Mouse (Mus musculus) 416B (cell line): ENCODE results near the gene Arpp21.
"Not testable (repeated sequence)": the region's sequence is repeated elsewhere in the genome, so short reads cannot be mapped to it uniquely, and the experiment has no call there.

Source experiments
- DNase-seq: peaks from one replicate; pipeline ENCODE4 v3.0.0; 2011; ENCODE audit warnings: low read depth

Gene Arpp21

DNA sequence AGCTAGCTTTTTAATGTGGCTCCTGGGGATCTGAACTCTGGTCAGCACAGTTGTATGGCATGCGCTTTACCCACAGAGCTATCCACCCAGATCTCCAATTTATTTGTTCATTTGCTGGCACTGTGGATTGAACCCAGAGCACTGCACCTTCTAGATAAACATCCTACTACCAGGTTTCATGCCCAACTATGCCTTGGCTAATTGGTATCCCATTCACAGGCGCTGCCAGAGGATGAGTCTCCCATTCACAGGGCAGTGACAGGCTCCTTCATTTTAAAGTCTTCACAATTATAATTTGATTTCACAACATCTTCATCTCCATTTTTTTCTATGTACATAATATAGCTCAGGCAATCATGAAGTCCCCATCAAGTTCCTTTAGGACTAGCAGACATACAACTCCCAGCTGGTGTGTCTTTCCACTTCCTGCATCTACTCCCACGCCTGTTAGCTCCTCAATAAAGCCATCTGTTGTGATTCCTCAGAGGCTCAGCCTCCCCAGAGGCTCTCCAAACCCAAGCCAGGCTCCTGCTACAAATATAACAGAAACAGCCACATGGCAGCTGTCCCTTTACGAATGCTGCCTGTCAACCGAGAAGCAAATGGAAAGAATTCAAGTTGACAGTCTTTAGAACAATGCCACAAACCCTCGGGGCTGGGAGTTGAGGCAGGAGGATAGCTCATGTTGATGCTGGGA lies 133.4 kb downstream of the Arpp21 start:
- no peak for DNase-seq

DNA sequence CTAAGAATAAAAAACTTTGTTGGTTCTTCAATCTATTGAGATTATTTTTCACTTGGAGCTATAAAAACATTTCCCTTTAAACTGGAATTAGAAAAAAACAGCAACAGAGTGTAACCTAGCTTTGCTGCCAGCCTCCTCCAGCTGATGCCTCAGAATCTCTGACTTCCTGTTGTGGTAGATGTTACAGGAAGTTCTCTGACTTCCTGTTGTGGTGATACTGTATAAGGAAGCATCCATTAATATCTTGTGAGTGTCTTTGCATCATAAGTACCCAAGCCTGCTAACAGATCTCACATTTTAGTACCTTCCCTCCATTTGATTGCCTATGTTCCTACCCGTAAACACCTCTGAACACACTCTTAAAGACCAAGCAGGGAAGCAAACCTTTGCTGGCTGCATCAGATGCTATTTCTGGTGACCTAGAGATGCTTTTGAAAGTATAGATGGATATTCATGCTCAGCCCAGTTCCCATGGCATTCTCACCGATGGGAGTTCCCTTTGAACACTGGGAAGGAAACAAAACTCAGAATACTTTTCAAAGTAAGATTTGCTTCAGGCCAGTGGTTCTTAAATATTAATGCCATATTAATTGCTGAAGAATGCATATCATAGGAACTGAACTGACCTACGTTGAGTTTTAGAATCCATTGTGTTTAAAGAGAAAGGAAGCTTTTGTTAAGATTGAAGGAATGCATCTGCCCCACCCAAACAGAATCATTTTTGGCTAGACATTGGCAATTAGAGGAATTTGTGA lies 134.7 kb downstream of the Arpp21 start:
- DNase-seq: peak; percentile 2

DNA sequence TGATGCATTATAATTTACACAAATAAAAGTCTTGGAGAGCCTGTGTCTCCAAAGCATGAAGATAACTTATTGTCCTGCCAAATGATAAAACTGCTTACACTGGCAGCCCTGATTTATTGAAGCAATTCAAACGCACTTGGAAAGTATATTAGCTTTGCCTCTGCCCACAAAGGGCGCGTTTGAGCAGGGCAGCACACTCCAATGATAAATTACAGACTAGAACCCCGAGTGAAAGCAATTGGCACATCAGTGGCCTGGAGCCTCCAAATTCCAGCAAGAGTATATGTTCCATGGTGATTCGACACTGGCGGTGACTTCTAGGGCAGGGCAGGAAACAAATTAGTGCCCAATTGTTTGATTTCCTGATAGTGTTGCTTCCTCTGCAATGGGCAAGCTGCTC lies 137.5 kb downstream of the Arpp21 start:
- no peak for DNase-seq

DNA sequence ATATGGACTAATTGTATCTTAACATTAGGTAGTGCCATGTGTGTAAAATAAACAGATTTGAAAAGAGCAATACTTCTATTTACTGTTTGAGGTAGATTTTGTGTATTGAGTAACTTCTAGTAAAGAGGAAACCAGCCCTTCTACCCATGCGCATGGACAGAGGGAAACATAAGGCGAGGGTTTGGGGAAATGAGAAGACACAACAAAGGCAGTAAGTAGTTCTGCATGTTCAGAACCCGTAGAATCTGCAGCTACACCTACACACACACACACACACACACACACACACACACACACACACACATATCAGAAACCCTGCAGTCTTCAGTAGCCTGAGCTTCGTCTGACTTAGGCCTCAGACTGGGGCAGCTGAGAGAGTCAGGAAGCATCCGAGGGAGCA lies 140.0 kb downstream of the Arpp21 start:
- no peak for DNase-seq

DNA sequence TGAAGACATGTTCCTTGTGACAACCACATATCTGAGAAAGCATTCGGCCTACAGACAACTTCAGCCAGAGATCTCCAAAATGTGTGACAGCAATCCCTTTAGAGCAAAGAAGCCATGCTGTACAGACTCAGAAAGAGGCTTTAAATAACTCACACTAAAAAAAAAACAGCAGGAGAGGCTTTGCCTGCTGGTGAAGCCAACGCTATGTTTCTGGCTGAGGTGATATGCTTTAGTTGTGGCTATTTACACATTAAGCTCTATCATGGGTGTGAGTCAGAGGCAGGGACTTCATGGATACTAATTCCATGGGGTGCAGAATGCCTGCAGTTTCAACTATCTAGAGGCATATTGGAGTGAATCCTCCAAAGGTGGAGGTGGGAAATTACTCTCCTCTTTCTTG lies 140.5 kb downstream of the Arpp21 start:
- no peak for DNase-seq

DNA sequence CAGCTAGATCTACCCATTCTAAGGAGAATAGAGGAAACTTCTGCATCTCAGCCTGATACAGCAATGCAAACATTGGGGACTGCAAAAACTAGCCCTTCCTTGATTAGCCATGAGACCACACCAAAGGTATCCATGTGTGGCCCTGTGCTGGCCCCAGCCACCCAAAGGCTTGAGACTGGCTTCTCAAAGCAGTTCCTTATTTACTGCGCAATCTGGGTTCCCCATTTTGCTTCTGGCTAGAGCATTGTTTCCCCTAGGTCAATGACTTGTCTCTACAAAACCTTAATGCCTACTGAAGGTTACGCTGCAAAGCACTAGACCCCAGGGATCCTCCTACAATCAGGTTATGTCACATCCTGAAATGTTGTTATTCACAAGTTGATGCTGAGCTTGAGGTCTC lies 156.8 kb downstream of the Arpp21 start:
- no peak for DNase-seq

DNA sequence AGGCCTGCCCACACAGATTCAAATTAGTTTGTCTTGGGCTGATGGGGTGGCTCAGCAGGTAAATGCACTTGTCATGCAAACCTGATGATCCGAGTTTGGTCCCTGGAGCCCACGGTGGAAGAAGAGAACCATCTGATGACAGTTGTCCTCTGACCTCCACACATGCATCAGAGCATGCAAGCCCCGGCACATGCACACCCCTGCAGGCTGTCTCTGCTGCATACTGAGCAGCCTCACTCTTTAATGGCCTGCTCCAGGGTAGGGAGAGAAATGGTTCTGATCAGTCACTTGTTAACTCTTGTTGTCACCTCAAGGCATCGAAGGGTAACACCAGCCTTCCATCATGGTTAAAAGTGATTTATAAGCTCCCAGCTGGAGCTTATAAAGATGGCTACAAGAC lies 157.3 kb downstream of the Arpp21 start:
- no peak for DNase-seq

DNA sequence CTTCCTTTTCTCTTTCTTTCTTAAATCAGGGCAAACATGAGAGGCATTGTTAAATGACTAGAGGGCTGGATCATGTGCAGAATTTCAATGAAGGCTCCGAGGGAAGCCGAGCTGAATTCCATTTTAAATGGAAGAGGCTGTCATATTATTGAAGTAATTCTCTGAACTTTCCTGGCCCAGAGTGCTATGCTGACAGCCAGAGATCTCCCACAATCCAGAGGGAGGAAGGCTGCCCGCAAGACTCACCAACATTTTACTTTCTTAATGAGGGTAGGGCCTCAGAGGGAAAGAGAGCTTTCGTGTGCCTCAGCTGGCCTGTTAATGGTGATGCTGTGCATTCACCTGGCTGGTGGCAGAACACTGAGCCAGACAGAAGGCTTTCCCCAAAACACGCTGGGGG lies 160.5 kb downstream of the Arpp21 start:
- DNase-seq: no peak

DNA sequence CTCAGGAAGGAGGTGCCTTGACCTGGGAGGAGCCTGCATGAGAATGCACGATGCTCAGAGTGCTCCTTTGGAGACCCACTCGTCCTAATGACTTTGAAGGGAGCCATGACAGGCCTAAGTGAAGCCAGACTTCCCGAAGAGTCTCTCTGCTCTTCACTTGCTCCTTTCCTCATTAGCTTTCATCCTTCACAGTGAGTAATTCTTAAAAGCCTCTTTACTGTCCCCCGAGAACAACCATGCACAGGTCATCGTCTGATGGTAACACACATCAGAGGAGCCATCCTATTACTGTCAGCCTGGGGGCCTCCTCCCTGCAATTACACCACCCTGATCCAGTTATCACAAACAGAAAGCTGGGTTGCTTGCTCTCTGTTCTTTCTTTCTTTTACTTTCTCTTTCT lies 160.9 kb downstream of the Arpp21 start:
- DNase-seq: no peak

DNA sequence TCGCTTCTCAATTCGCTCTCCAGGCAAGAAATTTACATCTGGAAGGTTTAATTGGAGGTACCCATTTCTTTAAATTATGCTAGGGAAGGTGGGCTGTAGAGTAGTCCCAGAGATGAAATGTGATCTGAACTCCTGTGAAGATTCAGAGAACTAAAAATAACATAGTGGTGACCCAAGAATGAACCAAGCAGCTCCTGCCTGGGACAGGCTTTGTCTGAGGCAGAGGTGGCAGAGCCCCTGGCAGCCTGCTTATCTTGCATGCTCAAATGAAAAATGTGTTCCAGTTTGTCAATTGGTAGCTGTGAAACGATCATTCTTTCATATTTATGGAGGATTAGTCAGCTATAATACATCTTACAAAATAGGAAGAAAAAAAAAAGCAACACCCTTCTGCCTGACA lies 164.4 kb downstream of the Arpp21 start:
- DNase-seq: no peak

DNA sequence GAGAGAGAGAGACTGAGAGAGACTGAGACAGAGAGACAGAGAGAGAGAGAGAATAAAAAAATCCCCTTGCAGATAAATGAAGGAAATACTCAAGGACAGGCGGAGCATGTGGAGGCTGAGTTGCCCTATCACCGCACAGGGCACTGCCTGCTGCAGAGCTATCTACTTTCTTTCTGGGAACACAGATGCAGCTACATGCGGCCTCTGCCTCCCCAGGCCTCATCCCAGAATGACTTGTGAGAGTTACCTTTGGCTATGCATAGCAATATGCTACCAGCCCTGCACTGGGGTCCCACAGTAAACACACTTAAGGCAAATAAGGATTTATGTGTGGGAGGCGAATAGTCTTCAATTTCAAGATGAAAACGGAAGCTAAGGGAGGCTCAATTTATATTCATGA lies 164.8 kb downstream of the Arpp21 start:
- no peak for DNase-seq

DNA sequence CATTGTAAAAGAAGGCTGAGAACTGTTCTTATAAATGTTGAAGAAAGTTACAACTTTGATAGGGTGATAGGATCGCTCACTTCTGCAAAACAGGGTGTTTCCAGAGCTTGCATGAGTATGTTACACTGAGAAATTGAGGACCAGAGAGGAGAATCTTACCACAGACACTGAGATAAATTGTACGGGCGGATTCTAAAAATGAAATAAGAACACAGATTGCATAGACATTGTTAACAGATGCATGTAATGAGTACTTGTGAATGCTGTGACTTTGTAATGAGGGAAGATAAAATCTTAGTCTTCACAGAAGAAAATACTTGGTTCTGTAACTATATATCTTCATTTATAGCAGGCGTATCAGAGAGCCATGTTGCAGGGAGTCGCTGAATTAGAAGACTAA lies 167.5 kb downstream of the Arpp21 start:
- DNase-seq: no peak

DNA sequence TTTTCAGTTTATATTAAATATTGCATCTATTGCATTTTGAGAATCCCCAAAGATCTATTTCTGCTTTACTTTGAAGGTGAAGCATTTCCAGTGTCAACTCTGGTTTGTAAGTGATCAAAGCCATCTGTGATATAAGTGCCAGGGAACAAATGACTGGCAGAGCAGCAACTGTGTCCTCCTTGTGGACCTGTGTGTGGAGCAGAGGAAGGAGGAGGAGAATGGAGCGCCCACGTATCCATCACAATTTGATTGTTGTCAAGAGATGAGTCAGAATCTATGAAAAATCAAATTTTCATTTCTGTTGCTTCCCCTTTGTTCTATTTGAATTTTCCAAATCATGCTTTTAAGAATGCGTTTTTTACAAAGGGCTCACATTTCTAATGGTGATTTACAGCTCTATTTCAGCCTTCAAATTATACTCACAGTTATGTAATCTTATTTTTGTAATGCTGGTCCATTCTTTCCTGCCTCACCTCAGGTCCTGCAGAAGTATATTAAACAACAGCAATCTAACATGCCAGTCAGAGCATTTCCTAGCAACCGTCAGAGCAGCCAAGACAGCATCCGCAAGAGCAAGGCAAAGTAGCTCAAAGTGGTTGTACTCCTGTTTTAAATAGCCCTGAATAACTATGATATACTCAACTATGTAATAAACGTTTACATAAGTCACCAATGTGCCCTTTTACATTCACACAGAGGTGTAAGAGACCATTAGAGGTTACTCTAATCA lies 174.9 kb downstream of the Arpp21 start:
- no peak for DNase-seq

DNA sequence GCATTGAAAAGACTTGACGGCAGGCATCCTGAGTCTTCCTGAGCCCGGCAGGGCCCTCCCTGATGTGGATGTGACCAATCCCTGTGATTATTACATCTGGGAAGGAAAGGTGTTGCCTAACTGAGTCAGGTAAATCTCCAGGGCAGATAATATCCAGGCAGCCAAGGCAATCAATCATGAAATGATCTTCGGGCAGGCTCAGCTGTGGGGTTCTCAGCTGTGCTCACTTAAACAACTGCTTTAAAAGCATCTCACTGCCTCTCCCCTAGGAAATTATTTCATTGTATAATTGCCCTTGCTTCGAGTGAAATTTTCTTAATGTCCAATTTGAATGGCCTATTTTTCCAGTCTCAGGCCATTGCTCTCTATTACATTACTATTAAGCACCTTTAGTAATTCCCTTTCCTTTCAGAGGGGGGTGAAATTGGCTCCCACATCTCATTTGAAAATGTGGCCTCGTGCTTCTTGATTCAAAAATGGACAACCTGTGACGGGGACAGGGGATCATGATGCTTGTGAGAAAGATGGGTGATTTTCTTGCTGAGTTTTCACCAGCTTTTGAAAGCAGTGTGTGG lies 180.8 kb downstream of the Arpp21 start:
- DNase-seq: no peak

DNA sequence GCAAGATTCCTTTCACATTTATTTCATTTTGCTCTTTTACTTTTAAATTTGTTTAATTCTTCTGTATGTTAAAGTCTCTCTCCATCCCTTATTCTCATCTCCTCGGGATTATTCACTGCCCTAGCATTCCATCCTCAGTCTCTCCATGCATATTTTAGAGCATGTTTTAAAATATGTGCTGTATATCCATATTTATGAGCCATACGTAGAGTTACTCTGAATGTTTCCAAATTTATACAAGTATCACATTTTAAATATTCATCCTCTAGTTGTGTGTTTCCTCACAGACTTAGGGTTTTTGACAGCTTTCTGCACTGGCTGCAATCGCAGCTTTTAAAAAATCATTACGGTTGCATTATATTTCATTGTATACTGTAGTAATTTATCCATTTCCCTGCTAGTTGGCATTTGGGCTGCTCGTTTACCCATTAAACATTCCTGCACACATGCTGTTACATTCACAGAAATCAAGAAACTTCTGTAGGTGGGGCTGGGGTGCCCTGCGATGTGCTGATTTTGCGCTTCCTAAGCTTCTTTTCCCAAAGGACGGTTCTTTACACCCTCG lies 187.8 kb downstream of the Arpp21 start:
- no peak for DNase-seq

DNA sequence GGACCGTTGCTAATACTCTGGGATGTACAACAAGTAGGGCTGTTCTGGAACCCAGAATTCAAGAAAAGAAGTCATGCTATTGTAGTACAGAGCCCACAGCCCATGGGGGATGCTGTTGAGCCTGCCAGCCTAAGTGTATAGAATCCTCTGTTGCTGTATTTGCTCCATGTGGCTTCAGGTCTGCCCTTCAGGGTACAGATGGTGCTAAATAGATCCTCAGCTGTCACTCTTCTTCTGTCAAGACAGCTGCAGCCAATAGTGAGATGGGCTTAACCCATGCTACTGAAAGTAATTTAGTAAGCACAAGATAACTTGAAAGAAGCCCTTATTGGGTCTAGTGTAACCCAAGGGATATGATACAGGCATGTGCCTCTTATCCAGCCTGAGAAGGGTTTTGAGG lies 195.2 kb downstream of the Arpp21 start:
- no peak for DNase-seq

DNA sequence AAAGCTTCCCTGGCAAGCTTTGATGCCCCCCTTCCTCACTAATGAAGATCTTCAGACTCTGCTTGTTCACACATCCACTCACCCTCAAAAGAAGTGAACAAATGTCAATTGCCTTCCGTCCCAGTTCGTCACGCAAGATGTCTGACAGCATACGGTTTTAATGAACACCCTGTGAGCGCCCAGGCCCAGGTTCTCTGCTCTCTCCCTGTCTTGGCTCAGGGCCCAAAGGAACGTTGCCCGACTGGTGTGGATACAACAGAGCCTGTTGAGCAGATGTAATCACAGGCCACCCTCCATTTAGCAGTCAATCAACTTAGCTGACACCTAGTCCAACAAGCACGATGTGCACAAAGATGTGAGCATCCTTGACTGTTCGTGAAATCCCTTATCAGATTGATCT lies 198.0 kb downstream of the Arpp21 start:
- DNase-seq: no peak

DNA sequence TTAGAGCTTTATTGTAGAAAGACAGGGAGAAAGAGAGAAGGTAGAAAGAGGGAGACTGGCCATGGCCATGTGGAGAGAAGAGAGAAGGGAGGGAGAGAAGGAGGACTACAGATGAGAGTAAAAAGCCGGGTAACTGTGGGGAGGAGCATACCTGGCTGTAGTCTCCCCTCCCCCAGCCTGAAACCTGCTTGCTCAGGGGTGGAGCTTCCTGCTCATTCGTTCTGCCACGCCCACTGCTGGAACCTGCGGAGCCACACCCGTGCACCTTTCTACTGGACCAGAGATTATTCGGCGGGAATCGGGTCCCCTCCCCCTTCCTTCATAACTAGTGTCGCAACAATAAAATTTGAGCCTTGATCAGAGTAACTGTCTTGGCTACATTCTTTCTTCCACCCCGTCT lies 201.9 kb downstream of the Arpp21 start:
- DNase-seq: not testable (repeated sequence)

DNA sequence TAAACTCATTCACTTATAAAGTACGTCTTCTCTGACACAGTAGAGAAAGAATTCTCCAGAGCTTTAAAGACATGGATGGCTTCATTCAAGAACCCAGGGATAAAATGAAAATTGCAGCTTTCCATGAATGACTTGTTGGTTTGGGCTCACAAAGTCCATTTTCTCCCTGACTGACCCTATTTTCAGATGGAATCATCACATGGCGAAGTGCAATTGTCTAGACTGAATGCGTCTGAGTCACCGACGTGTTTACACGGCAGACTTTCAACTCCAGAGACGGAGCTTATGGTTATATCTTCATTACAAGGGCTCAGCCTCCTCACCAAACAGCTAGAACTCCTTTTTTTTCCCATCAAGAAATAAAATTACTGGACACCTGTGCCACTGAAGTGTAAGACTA lies 203.6 kb downstream of the Arpp21 start:
- no peak for DNase-seq

DNA sequence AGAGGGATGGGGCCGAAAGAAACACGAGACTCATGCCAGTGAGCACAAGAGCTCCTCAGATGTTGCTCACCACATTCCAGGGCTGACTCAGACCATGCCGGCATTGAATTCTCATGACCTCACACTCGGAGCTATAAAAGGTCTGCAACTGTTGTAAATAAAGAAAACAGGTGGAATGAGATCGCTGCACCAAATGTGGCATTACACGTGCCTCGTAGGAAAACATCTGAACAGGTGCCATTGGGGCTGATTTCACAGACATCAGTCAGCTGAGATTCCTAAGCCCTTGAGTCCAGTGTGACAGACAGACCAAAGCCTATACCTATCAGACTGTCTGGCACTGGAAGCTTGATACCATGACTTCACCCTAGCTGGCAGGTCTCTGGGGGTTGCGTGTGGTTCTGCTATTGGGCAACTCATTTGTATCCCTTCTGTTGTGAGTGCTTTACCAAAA lies 212.1 kb downstream of the Arpp21 start:
- no peak for DNase-seq

DNA sequence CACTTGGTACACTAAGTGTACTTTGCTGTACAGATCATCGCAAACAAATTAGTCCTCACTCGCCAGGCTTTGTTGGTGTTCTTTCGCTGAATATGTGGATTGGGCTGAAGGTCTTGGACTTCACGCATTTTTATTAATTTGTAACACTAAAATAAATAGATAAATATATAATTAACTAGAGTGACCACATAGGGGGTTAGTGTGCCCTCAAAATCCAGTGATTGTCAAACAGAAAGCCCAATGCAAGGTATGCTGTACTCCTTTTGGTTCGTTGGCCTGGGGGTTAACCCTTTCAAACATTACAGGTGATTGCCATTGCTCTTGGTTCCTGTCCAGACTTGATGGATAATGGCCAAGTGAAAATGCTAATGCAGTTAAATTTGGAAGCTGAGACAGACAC lies 212.6 kb downstream of the Arpp21 start:
- DNase-seq: no peak
